Mouse (Mus musculus): Measurements from ENCODE around the gene Arpc5l. TPM values are rescaled to one million over a fixed set of nuclear protein-coding genes. Genes with fewer than 3 reads are reported as not detected.
"Not testable (repeated sequence)": the region's sequence is repeated elsewhere in the genome, so short reads cannot be mapped to it uniquely, and the experiment has no call there.

The Arpc5l gene
- polyA plus RNA-seq, 2 experiments, result 29.8 to 54.1 TPM

DNA sequence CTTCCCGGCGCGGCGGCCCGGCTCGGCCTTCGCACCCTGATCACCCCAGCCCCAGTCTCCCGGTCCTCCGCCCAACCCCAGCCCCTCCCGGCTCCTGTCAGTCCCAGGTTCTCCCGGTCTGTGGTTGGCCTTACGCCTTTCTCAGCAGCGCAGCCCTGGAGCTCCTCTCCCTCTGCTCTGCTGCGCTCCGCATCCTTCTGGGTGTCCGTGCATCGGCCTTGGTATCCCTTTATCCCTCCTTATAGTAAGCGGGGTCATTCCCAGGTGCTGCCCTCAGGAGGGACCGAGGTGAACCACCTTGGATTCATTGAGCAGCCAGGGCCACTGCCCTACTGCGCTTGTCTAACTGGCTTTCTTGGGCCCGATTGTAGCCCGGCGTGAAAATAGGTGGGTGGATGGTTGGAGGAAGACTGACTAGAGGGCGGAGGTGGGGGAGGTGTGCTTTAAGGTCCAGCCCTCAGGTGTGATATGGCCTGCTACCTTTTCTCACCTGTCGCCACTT lies 3.3 kb downstream of the Arpc5l start:
- under 1% methylated on average over 25 of the region's 25 CpGs for WGBS (ENCODE audit: insufficient replicate concordance)
- DNase-seq (ENCODE audit: low read depth in 3 of 3, low spot score in 3 of 3), result no peak
- Histone ChIP-seq H3K36me3 (replicated peaks; ENCODE audit: control insufficient read depth, insufficient read depth, low read depth) (peaks cover 15% of the 10 kb centered on the region), H3K4me2 (ENCODE audit: low read depth) (peak overlapping the region; percentile 98), H3K27ac (peak overlapping the region; percentile 69), H3K27me3 (ENCODE audit: control insufficient read depth, insufficient read depth, low read length) (no peaks in the 10 kb centered on the region), H3K9ac (replicated peaks) (peak overlapping the region; percentile 92), H3K4me1 (replicated peaks; ENCODE audit: control insufficient read depth in 2 of 2, insufficient read depth in 2 of 2, low read length in 1 of 2) (peaks cover 24 to 41% of the 10 kb centered on the region in 2 experiments), H3K9me3 (ENCODE audit: control insufficient read depth, low read length) (no peaks in the 10 kb centered on the region), H3K4me3 (ENCODE audit: insufficient read depth in 1 of 2, low read depth in 2 of 2, low read length in 2 of 2) (peak overlapping the region; percentile 93 to 98)
- ATAC-seq (ENCODE audit: insufficient read depth), result peak; percentile 42
- TF ChIP-seq CTCF (IDR thresholded peaks at IDR 0.05; ENCODE audit: low read depth), result 0 out of 2 replicates have a peak, but pooled peaks have one; percentile 6
- TF ChIP-seq EP300 (IDR thresholded peaks at IDR 0.05; ENCODE audit: low read depth), result no peak

DNA sequence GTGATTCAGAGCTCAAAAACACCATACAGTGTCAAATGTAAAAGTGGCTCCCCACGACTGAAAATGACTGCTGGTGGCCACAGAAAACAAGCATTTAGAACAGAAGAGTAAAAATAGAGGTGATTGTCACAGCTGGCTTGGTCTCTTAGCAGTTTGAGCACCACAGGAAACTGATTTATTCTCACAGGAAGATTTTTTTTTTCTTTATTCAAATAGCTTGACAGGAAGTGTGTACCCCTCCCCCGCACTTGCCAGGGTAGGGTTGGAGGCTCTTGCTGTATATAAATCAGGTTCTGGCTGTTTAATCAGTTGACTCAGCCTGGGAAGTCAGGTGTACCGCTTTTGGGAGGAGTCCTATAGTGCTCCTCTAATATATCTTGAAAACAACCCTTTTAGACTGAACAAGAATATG lies 3.8 kb downstream of the Arpc5l start:
- no peaks in the 10 kb centered on the region for H3K27me3 ChIP-seq (ENCODE audit: control insufficient read depth, insufficient read depth, low read length)
- H3K9ac ChIP-seq (replicated peaks), result peak overlapping the region; percentile 92
- no peak for TF ChIP-seq CTCF (IDR thresholded peaks at IDR 0.05; ENCODE audit: low read depth)
- TF ChIP-seq EP300 (IDR thresholded peaks at IDR 0.05; ENCODE audit: low read depth), result no peak
- WGBS (ENCODE audit: insufficient replicate concordance), result 13% methylated on average over 3 of the region's 3 CpGs
- peak overlapping the region; percentile 36; the same call in 1 of the 2 replicates for H3K27ac ChIP-seq
- no peaks in the 10 kb centered on the region for H3K9me3 ChIP-seq (ENCODE audit: control insufficient read depth, low read length)
- H3K4me3 ChIP-seq (ENCODE audit: insufficient read depth in 1 of 2, low read depth in 2 of 2, low read length in 2 of 2), result peak overlapping the region; percentile 93 to 98
- peaks cover 22 to 36% of the 10 kb centered on the region in 2 experiments for H3K4me1 ChIP-seq (replicated peaks; ENCODE audit: control insufficient read depth in 2 of 2, insufficient read depth in 2 of 2, low read length in 1 of 2)
- peak overlapping the region; percentile 98 for H3K4me2 ChIP-seq (ENCODE audit: low read depth)
- H3K36me3 ChIP-seq (replicated peaks; ENCODE audit: control insufficient read depth, insufficient read depth, low read depth), result peaks cover 15% of the 10 kb centered on the region
- no peak for ATAC-seq (ENCODE audit: insufficient read depth)
- DNase-seq (ENCODE audit: low read depth in 3 of 3, low spot score in 3 of 3), result no peak

DNA sequence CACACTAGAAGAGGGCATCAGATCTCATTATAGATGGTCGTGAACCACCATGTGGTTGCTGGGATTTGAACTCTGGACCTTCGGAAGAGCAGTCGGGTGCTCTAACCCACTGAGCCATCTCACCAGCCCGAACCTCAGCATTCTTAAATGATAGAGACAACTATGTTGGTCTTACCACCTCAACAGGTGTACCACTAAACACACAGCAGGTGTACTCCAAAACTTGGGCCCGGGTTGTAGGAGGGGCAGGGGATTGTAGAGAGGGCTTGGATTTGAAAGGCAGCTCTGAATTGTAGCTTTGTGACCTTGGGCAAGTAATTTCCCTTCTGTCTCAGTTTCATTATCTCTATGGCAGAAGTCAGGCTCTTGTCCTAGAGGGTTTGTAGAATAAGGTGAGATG lies 5.0 kb downstream of the Arpc5l start:
- not testable (repeated sequence) for H3K4me2 ChIP-seq (ENCODE audit: low read depth); H3K27ac ChIP-seq; H3K9me3 ChIP-seq (ENCODE audit: control insufficient read depth, low read length); H3K27me3 ChIP-seq (ENCODE audit: control insufficient read depth, insufficient read depth, low read length); DNase-seq (ENCODE audit: low read depth in 3 of 3, low spot score in 3 of 3); H3K4me3 ChIP-seq (ENCODE audit: insufficient read depth in 1 of 2, low read depth in 2 of 2, low read length in 2 of 2); H3K9ac ChIP-seq (replicated peaks); ATAC-seq (ENCODE audit: insufficient read depth)
- WGBS (ENCODE audit: insufficient replicate concordance), result 82% methylated on average over 4 of the region's 5 CpGs
- Histone ChIP-seq H3K4me1 (replicated peaks; ENCODE audit: control insufficient read depth in 2 of 2, insufficient read depth in 2 of 2, low read length in 1 of 2) (peaks cover 22 to 32% of the 10 kb centered on the region in 2 experiments), H3K36me3 (replicated peaks; ENCODE audit: control insufficient read depth, insufficient read depth, low read depth) (peaks cover 25% of the 10 kb centered on the region)

DNA sequence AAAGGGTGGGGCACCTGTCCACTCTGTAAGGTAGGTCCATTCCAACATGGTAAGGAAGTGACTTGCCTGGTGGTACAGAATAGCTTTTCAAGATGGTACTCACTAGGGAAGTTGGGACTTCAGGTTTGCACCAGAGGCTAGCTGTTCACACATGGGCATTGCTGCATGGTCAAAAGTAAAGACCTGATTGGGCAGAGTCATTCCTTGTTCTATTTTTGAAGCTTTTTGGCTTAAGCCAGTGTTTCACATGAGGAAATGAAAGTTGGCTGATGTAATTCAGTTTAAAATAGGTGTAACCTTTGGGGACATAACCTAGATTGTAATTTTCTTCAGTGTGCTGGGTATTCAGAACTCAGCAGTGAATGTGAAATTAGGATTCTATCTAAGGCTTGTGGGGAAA lies 6.1 kb downstream of the Arpc5l start:
- Histone ChIP-seq H3K4me1 (replicated peaks; ENCODE audit: control insufficient read depth in 2 of 2, insufficient read depth in 2 of 2, low read length in 1 of 2) (peaks cover 16 to 25% of the 10 kb centered on the region in 2 experiments), H3K27ac (no peak overlapping the region), H3K4me3 (ENCODE audit: insufficient read depth in 1 of 2, low read depth in 2 of 2, low read length in 2 of 2) (no peak overlapping the region), H3K36me3 (replicated peaks; ENCODE audit: control insufficient read depth, insufficient read depth, low read depth) (peaks cover 33% of the 10 kb centered on the region), H3K27me3 (ENCODE audit: control insufficient read depth, insufficient read depth, low read length) (no peaks in the 10 kb centered on the region), H3K9me3 (ENCODE audit: control insufficient read depth, low read length) (no peaks in the 10 kb centered on the region), H3K9ac (replicated peaks) (no peak overlapping the region), H3K4me2 (ENCODE audit: low read depth) (no peak overlapping the region)
- no peak for TF ChIP-seq CTCF (IDR thresholded peaks at IDR 0.05; ENCODE audit: low read depth)
- TF ChIP-seq EP300 (IDR thresholded peaks at IDR 0.05; ENCODE audit: low read depth), result no peak
- no peak for DNase-seq (ENCODE audit: low read depth in 3 of 3, low spot score in 3 of 3)
- ATAC-seq (ENCODE audit: insufficient read depth), result no peak

DNA sequence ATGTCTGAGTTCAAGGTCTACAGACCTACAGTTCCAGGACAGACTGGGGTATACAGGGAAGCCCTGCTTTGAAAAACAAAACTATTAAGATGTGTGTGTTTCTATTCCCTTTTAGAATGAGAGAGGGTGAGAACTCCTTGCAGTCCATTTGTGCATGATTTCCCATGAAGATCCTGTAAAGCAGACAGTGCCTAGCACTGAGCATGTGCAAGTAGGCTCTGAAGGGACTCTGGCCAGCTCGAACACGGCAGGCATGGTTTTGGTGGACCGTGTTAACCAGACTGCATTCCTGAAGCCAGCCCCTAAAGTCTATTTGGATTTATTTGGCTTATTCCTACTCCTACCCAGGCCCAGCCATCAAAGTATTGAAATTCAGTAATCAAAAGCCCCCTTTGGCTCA lies 6.8 kb downstream of the Arpc5l start:
- H3K27me3 ChIP-seq (ENCODE audit: control insufficient read depth, insufficient read depth, low read length), result no peaks in the 10 kb centered on the region
- H3K36me3 ChIP-seq (replicated peaks; ENCODE audit: control insufficient read depth, insufficient read depth, low read depth), result peaks cover 33% of the 10 kb centered on the region
- ATAC-seq (ENCODE audit: insufficient read depth) (no peak), DNase-seq (ENCODE audit: low read depth in 3 of 3, low spot score in 3 of 3) (no peak)
- 70% methylated on average over 3 of the region's 3 CpGs for WGBS (ENCODE audit: insufficient replicate concordance)
- H3K9me3 ChIP-seq (ENCODE audit: control insufficient read depth, low read length), result no peaks in the 10 kb centered on the region
- no peak overlapping the region for H3K4me2 ChIP-seq (ENCODE audit: low read depth)
- no peak overlapping the region for H3K9ac ChIP-seq (replicated peaks)
- no peak overlapping the region for H3K27ac ChIP-seq
- H3K4me1 ChIP-seq (replicated peaks; ENCODE audit: control insufficient read depth in 2 of 2, insufficient read depth in 2 of 2, low read length in 1 of 2), result peaks cover 12 to 21% of the 10 kb centered on the region in 2 experiments
- H3K4me3 ChIP-seq (ENCODE audit: insufficient read depth in 1 of 2, low read depth in 2 of 2, low read length in 2 of 2), result no peak overlapping the region
- TF ChIP-seq EP300 (IDR thresholded peaks at IDR 0.05; ENCODE audit: low read depth) (no peak), CTCF (IDR thresholded peaks at IDR 0.05; ENCODE audit: low read depth) (no peak)
